In the genomic region with DNA sequence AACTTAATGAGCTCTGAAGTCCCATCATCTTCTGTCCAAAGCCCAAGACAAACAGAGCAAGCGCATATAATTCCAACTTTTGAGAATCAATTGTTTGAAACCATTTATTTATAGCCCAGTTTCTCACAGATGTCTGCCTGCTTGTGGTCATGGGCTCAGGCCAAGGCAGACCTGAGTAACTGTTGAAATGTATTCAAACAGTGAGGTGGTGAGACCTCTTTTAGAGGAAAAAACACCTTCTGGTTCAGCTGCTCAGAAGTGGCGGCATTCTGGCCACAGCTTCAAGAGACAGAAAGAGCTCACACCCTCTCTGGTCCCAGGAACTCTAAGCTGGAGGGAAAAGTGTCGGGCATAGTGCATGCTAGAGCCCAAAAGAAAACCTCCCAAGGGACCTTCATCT, we compare ENCODE assay signal across 26 mouse cellular contexts.
DNase-seq lines count a peak whose midpoint lies in the region; TF ChIP-seq lines count a peak whose summit lies in the region.
"Had no signal": no experiment of that assay in that cellular context is flagged by ENCODE, and none has a peak within 500 bp of the region (broad histone marks: within the 10 kb centered on the region; RNA-seq: fewer than 3 reads in every experiment).

No protein-coding gene starts in this region.

- DNase-seq in cerebellum, adult 11 months, result peak; percentile 32
- no peak for DNase-seq in cerebellum, postnatal 10 days
- DNase-seq in kidney, adult 2 months, result no peak
- DNase-seq in kidney, postnatal 36 days, result no peak
- DNase-seq in fibroblast of lung, adult 2 months (ENCODE audit: low read depth), result peak; percentile 81
- DNase-seq in adrenal gland, postnatal 4 days (ENCODE audit: low spot score in 2 of 2), result no peak
- DNase-seq in kidney, adult 8-10 months, result no peak
- DNase-seq in layer of hippocampus, adult 2 months (ENCODE audit: low spot score in 2 of 2), result no peak
- DNase-seq: adrenal gland, adult 8-10 months; gastrocnemius, adult 2 months; heart, postnatal 14 days; left cerebral cortex, postnatal 4 days; lung, embryonic 14.5 days; thymus, adult 2 months had no signal

- H3K36me3 ChIP-seq in kidney, adult 2 months (ENCODE audit: control insufficient read depth, insufficient read depth, low read length), result no peaks in the 10 kb centered on the region
- H3K36me3 ChIP-seq: embryonic facial prominence, embryonic 12.5 days; forebrain, embryonic 12.5 days; G1E; heart, embryonic 12.5 days; hindbrain, embryonic 12.5 days; limb, embryonic 15.5 days; midbrain, embryonic 13.5 days; neural tube, embryonic 12.5 days had no signal

- H3K27me3 ChIP-seq in kidney, adult 2 months (replicated peaks; ENCODE audit: control insufficient read depth, insufficient read depth, low read length), result no peaks in the 10 kb centered on the region
- H3K27me3 ChIP-seq: embryonic facial prominence, embryonic 12.5 days; forebrain, embryonic 12.5 days; heart, embryonic 12.5 days; hindbrain, embryonic 12.5 days; limb, embryonic 15.5 days; megakaryocyte, embryonic 14.5 days; midbrain, embryonic 13.5 days; neural tube, embryonic 12.5 days had no signal

- no peak for TF ChIP-seq CTCF in kidney, adult 2 months (conservative IDR thresholded peaks at IDR 0.05; ENCODE audit: insufficient read depth, insufficient read length, low read depth, low read length)
- TF ChIP-seq CTCF in layer of hippocampus, adult 2 months (conservative IDR thresholded peaks at IDR 0.05), result no peak

- 63% methylated on average over 3 of the region's 3 CpGs for WGBS in kidney, adult 2 months

- H3K4me3 ChIP-seq in kidney, adult 2 months (ENCODE audit: insufficient read depth, low read depth, low read length), result peak overlapping the region; percentile 12; the same call in 1 of the 2 replicates
- H3K4me3 ChIP-seq in layer of hippocampus, adult 2 months, result no peak overlapping the region
- H3K4me3 ChIP-seq: embryonic facial prominence, embryonic 12.5 days; forebrain, embryonic 12.5 days; gastrocnemius, adult 2 months; heart, embryonic 12.5 days; hindbrain, embryonic 12.5 days; limb, embryonic 15.5 days; megakaryocyte, embryonic 14.5 days; midbrain, embryonic 13.5 days; neural tube, embryonic 12.5 days had no signal

- peaks cover 48% of the 10 kb centered on the region for H3K4me1 ChIP-seq in kidney, adult 2 months (ENCODE audit: control insufficient read depth, insufficient read depth, low read length)
- H3K4me1 ChIP-seq: forebrain, embryonic 12.5 days; limb, embryonic 15.5 days; midbrain, embryonic 13.5 days; neural tube, embryonic 12.5 days had no signal

- H3K27ac ChIP-seq in kidney, adult 2 months (ENCODE audit: insufficient read depth, low read depth, low read length), result peak overlapping the region; percentile 46
- no peak overlapping the region for H3K27ac ChIP-seq in layer of hippocampus, adult 2 months
- H3K27ac ChIP-seq: embryonic facial prominence, embryonic 12.5 days; forebrain, embryonic 12.5 days; gastrocnemius, adult 2 months; hindbrain, embryonic 12.5 days; kidney, postnatal 0 days; limb, embryonic 15.5 days; liver, embryonic 14.5 days; midbrain, embryonic 13.5 days; neural tube, embryonic 12.5 days; stomach, postnatal 0 days had no signal

- no peak for TF ChIP-seq POLR2A in kidney, adult 2 months (IDR thresholded peaks at IDR 0.05; ENCODE audit: low read depth, low read length)

Comparison
In these comparisons a context has a peak if more than half of its experiments do, and no peak if none do; other contexts are left out.
1. DNase-seq: peak in cerebellum, adult 11 months (single experiment) and fibroblast of lung, adult 2 months (single experiment); none in cerebellum, postnatal 10 days (0 of 2), kidney, adult 2 months (single experiment), kidney, postnatal 36 days (0 of 2), adrenal gland, postnatal 4 days (0 of 2), kidney, adult 8-10 months (0 of 2) and layer of hippocampus, adult 2 months (0 of 2).